Mouse (Mus musculus): ENCODE measurements at regions not wholly inside any gene's neighbourhood (a gene's known extent, or its start where the extent isn't known, plus 50 kb on each side); places are given as distances from the start of the nearest gene placed in this dataset.

DNA sequence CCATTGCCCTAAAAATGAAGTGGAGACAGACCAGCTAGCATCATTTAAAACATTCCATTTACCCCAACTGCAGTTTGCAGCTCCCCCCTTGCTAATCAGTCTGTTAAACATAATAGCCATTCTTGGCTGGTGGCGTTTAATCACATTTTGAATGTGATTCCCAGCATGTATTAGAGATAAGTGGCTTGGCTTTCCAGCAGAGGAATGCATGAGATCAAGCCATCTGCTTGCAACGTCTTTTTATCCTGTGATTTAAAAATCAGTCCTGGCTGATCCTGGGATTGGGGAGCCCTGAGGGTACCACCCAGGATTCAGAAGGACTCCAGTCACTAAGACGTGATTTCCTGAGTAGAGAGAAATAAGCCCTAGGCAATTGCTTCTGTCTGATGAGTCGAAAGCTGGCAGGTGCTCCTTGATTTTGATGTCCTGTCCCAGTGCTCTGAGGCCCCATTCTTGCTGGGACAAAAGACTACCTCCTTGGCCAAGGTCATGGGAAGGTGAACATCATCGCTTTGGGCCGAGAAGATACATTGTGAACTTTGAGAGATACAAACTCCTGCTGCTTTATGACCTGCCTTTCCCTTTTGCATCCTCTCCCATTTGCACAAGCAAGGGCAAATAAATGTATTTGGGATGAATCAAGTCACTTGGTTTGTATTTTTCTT is 623.8 kb downstream of the Tmem132b start:
- DNase-seq, result no peak

DNA sequence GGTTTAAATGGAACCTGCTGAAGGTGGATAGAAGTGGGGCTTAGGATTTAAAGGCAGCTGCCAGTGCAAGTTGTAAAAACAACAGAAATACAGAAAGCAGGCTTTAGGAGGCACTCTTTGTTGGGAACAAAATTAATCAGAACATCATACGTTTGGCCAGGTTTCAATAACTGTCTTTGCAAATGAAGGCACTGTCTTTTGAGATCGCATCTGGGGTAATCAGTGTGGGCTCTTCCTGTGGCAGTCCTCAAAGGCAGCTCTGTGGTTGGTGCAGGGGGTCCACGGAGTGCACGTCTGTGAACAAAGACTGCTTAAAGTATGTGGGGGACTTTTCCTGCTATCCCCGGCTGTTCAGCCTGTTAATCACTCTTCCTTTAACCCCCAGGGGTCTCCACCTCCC is 654.5 kb downstream of the Tmem132b start:
- no peak for DNase-seq

DNA sequence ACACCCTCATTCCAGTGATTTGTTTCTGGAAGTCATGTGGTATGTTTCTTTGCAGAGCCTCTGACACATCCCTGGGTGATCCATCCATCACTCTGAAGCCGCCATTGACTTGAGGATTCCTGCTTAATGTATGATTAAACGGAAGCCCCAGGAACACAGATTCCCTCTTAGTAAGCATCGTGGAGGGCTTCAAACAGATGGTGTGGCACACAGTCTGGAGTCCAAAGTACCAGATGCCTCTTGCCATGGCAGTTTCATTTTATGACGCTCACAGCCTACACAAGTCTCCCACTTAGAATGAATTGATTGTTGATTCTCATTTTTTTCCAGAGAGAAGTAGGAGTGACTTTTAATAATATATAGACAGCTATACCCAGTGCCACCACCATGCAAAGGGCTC is 668.3 kb downstream of the Tmem132b start:
- DNase-seq, result no peak

DNA sequence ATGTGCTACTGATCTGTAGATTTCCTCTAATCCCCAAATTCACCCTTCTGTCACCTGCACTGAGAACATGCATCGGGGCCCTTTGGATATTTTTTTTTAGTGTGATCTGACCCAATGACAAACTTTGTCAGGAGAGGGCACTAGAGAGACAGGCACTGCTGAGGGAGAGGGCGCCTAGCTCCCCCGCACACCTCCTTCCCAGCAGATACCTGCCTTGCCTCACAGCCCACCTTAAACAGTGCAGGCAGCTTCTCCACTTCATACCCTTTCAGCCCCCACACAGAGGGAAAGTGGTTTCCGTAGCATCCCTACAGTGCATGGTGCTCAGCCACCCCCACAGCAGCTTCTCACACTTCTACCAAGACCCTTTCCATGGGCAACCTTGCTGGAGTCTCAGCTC is 670.0 kb downstream of the Tmem132b start:
- no peak for DNase-seq

DNA sequence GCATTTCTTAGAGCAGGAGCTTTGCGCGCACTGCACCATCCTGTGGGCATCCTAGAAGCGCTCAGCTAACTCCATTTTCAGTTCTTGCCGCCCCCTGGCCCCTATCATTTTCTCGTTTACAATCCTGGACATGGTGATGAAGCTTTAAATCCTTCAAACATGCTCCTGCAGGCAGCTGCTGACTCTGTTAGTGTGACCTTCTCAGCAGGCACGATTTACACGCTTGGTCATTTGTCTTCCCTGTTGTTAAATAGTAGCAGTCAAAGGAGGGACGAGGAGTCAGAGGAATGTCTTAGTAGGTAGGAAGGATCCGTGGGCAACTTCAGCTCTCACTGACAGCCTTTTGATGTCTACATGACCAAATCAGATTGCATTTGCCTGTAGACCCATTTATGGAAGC is 670.4 kb downstream of the Tmem132b start:
- no peak for DNase-seq

DNA sequence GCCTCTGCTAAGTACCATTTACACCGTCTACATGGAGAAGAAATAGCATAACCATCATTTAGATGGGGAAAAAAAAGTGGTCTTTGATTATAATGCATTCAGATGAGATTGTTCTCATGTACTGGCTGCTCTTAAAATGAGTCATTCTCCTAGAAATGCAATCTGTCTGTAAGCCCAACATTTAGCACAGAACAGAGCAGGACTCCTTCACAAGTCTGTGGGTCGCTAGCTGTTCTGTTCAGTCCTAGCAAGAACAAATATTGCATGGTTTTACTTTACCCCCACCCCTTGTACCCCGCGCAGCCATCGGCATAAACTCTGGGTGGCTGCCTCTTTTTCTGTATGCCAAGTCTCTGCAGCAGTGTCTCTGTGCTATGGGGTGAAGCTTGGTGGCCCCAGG is 685.4 kb downstream of the Tmem132b start:
- DNase-seq, result no peak

DNA sequence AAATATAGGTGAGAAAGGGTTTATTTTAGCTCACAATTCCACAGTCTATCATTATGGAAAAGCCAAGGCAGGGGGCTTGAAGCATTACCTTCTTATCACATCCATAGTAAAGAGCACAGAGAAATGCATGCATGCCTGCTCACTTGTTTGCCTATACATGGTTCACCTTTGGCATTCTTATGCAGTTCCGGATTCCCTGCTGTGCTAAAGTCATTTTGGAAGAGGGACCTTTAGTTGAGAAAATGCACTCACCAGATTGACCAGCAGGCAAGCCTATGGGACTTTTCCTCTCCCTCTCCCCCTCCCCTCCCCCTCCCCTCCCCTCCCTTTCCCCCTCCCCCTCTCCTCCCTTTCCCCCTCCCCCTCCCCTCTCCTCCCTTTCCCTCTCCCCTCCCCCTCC is 686.2 kb downstream of the Tmem132b start:
- no peak for DNase-seq

DNA sequence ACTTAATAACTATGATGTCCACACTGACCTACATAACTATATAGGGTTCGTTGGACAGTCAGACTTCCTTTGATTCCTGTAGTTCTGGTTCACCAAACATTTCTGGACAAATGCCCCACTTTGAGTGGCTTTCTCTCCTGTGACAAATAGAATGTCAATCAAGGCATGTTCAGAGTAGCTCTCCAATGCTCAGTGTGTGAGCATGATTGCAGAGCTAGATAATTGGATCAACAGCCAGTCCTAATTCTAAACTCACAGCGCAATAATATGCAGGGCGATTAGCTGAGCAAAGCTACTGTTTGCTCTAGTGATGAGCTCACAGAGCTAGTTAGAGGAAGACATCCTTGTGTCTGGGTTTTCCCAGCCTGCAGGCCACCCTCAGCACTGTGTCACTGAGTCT is 692.1 kb downstream of the Tmem132b start:
- DNase-seq, result no peak

DNA sequence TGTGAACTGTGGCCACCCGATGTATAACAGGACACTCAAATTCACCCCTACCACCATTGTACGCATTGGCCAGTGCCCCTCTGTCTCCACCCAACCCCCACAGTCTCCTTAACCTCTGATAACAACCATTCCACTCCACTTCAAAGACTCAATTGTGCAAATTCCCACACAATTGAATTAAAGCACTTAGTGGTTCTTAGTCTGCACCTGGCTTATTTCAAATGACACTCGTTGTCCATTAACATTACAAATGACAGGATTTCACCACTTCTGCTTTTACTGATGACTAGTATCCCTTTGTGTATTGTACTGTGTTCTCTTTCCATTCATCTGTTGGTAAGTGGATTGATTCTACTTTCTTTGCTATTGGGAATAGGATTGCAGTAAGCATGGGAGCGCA is 699.2 kb downstream of the Tmem132b start:
- DNase-seq, result no peak

DNA sequence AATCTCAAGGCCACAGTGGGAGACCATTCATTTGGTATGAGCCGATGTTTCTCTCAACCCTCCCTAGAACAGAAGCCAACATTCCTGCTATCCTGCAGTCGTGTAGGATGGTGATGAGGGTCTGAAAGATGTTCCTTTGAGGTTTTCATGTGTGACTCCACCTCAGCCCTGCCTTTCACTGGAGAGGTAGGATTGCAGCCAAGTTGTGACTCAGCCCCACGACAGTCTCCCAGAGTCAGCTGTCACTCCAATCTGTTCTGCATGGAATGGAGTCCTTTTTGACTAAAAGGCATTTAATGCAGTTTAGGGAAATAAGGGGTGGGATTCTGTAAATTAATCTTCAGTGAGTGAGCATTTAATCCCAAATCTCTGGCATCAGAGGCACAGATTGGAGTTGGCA is 706.5 kb downstream of the Tmem132b start:
- DNase-seq, result peak; percentile 12

DNA sequence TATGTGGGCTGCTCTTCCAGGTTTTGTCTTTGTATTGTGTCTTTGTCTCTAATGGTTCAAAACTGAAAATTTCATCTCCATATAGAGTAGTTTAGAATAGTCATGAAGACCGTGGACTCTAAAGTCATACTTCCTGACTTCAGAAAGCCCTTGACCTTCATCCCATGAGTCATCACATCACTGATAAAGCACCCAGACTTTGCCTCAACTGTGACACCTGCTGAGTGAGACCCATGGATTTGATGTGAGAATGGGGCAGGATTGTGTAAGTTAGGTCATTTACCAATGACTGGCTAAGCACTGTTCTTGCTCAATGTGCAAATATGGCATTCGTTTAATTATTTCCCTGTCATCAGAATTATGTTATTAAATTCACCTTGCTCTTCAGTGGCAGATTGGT is 714.2 kb downstream of the Tmem132b start:
- no peak for DNase-seq

DNA sequence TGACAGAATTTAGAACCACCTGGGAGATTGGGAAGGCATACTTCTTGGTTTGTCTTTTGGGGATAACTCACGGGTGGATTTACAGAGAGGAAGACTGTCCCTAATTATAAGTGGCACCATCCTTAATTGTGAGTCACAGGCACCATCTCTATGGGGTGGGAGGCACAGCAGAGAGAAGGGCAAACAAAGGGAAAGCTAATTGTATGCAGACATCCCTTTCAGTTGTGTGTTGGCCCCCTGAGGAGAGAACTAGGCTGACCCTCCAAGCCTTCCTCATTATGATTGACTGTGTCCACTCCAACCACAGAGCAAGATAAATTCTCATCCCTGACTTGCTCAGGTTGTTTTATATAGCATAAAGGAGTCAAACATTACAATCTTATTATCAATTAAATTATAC is 718.8 kb downstream of the Tmem132b start:
- DNase-seq, result no peak

DNA sequence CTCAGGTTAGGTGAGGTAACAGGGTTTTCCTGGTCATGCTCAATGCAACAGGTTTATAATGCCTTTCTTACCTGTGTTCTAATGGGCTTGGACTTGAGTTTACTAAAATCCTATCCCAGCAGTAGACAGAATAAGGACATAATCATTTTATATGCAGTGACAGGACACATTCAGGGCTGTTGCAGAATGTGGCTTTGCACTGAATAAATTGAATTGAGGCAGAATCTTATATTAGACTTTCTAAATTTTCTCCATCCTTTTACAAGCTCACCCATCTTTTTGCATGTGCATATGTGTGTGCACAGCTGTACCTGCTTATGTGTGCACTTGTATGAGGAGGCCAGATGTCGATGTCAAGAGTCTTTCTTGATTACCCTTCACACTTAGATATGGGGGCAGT is 723.1 kb downstream of the Tmem132b start:
- no peak for DNase-seq

DNA sequence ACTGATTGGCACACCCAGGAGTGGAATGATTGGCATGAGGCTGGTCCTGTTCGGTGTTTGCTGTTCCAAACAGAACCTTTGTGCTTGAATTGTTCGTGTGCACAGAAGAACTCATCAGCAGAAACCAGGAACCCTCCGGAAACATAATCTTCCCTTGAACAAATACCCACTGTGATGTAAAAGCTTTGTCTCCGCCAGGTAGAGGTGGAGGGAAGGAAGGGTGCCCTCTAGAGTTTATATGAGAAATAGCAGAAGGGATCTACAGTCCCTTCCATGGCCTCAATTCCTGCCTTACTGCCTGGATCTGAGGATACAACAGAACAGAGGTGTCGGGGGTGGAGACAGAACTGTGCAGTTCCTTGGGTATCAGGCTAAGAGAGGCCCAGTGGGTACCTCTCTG is 726.3 kb downstream of the Tmem132b start:
- DNase-seq, result no peak

DNA sequence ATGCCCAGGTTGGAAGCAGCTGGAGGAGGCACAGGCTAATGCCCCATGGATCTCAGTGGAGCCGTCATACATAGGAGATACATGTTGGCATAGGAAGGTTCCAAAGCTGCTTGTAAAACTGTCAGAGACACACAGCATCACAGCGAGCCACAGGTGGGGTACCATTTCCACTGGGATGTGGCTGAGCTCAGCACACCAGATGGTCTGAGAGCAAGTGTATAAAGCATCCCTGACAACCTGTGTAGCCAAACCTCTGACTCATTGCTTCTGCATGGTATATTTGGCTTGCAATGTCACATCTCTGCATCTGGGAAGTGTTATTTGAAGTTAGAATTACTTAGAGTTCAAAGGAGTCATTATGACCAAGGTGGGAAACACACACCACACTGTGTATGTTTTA is 734.9 kb downstream of the Tmem132b start:
- peak; percentile 31 for DNase-seq

DNA sequence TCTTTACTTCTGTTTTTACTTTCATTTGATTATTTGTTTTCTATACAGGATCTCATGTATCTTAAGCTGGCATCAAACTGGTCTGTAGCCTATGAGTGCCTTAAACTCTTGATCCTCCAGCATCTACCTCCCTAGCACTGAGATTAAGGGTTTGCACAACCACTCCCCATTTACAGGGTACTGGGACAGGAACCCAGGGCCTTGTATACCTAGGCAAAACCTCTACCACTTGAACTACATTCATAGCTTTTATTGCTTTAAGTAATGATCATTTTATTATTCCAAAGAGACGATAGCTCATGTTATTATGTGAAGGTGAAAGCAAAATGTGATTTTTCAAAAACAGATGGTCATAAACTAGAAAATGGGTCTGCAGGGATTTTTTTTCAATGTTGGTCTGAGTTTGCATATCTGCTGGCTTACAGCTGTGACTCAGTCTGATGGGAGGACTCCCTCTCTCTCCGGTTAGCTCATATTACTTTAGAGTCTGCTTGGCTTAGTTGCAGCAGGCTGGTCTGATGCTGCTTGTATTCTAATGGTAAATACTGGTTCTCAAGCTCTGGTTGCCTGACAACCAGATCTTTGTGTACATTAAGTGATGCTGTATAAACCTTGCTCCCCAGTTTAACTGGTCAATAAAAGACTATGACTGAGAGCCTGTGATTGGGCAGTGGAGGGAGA is 735.5 kb downstream of the Tmem132b start:
- no peak for DNase-seq

DNA sequence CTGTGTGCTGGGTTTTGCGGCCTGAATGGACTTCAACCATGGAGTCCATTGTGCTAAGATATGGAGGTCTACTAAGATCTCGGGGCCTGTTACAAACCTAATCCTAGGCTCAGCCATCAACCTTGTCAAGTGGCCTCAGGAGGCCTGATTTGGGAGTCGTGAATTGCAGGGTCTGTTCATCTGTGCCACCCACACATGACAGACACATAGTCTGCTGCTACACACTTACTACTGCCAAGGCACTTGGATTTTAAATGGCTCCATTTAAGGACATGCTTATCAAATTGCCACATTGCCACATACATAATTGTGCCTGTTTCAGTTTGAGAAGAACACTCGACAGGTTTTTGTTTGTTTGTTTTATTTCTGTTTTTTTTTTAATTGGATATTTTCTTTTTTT is 737.0 kb downstream of the Tmem132b start:
- DNase-seq, result no peak

DNA sequence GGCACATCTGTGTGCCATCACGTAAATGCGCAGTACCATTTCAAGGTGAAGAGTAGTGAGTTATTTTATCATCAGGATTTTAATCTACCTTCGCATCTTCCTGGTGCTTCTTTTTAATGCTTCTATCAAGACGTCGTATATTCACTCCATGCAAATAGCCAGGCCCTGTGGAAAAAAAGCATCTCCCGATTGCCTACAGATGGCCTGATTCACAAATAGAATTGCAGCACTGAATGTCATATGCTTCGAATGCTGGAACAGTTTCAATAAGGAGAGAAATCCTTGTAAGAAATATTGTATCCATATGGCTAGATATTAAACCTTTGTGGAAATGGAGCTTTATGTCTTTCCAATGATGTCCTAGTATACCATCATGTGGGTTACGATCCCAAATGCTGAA is 742.7 kb downstream of the Tmem132b start:
- DNase-seq, result no peak

DNA sequence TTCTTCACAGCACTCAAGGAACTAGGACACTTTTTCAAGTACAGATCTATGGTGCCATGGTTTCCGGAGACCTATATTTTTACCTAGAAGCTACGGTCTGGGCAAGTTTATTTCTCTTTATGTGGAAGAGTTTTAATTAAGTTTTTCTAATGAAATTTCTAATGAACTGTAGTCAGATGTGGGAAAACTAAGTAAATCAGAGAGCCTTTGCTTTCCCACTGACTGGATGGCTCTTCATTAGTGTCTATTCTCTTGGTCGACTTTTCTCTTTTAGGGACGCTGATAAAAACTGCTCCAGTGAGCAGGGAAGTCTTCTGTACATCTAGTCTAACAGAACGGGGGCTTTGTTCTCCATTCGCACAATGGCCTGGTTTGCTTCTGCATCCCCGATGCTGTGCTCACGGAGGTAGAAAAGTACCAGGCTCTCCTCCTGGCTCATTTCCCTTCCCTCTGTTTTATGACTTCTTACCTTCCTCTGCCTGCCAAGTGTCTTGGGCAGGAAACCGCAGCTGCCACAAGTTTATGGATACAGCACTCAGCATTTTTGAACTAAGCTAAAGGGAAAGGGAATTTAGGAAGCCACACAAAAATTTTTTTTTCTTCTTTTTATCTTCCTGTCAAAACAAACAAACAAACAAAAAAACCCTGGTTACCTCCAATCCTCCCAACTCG is 749.6 kb downstream of the Tmem132b start:
- no peak for DNase-seq

DNA sequence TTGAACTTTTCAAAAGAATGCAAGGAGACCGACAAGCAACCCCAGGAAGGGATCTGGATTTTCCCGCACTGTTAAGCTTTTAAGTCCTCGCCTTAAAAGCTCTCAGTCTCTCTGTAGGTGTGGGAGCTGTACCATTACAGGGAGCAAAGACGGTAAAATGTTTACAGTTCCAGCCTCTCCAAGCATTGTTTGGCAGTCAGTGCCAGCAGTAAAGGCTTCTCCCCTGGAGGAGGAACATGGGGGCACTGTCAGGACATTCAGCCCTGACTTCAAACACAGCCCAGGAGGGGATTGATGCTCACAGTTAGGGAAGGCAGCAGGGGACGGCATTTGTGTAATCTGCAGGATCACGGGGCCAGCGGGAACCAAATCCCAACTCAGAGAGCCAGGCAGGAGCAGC is 750.2 kb downstream of the Tmem132b start:
- DNase-seq, result no peak

DNA sequence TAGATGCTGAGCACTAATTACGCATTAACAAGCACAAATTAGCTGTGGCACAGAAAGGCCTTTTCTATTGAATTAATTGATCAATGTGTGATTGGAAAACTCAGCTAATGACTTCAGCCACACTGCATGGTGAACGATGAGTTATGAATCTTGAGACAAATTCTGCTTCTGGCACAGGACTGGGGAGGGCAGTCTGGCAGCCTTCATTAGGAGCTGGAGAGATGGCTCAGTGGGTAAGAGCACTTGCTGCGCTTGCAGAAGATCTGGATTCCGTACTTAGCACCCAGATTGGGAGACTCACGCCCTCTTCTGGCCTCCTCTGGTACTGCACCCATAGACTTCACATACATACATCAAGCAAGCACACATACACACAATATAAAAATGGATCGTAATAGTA is 793.3 kb downstream of the Tmem132b start:
- no peak for DNase-seq

DNA sequence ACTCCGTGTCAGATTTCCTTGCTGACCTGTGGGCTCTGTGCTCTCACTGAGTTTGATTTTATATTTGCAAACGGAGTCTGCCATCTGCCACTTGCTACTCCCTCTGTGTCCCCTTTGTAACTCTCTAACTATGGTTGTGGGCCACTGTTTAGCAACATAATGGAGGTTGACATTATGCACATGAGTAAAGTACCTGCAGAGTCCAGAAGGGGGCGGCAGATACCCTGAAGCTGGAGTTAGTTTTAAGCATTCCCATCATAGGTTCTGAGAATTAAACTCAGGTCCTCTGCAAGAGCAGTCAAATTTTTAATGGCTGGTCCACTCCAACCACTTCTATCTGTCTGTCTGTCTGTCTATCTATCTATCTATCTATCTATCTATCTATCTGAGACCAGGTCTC is 796.7 kb downstream of the Tmem132b start:
- DNase-seq, result no peak

DNA sequence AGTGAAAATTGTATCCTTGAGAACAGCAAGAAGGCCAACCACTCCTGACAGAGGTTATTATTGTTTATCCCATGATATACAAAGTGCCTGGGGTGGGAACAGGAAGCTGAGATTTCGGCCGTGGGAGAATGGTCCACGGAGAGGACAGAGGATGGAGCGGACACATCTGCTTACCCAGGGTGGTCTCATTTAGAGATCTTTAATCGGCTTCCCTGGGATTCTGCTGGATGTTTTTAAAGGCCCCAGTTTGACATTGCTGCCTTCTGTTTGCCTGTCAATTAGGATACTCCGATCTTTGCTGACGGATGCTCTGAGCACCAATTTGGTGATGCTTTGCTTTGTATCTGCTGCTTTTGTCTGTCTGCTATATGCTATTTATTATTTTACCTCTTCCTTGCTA is 803.5 kb downstream of the Tmem132b start:
- DNase-seq, result no peak
